Mouse (Mus musculus): ENCODE results near the gene Hmg20b. TPM values are rescaled to one million over a fixed set of nuclear protein-coding genes. Genes with fewer than 3 reads are reported as not detected.

Gene Hmg20b
- polyA plus RNA-seq, 1 experiment from 2014 or later = 86.5 TPM

GRCm38 (mm10) chr10:81349146-81349545 is 1.1 kb downstream of the Hmg20b start:
- Histone ChIP-seq H3K4me1 (ENCODE audit: control insufficient read depth, insufficient read depth, low read length) (peaks cover 31% of the 10 kb centered on the region), H3K4me3 (ENCODE audit: low read length) (peak overlapping the region; percentile 83)

DNA sequence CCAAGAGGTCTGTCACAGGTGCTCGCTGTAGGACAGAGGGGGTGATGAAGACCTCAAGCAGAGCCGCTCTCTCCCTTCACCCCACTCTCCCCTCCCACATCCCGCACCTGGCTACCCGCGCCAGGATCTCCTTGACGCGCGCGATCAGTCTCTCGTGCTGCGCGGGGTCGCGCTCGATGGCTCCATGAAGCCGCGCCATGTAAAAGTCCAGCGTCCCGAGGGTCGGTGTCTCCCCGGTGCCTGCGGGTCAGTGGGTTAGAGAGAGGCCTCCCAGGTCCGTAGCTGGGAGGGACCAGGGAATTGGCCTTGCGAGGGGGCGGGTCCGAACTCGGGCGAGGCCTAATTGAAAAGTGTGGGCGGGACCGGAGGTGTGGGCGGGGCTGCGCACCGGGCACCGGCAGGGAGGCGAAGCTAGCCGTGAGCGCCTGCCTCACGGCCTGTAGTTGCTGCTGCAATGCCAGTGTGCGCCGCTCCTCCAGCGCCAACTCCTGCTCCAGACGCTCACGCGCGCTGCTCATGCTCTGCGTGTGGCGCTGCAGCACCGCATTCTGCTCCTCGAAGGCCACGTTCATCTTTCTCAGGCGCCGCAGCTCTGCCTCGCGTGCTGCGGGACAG is 3.7 kb downstream of the Hmg20b start:
- H3K4me1 ChIP-seq (ENCODE audit: control insufficient read depth, insufficient read depth, low read length) = peaks cover 31% of the 10 kb centered on the region
- 0 out of 2 replicates have a peak overlapping the region, but pooled peaks have one; percentile 21 for H3K27ac ChIP-seq (ENCODE audit: low read length)
- peak overlapping the region; percentile 54 for H3K4me2 ChIP-seq (ENCODE audit: low read depth, low read length)
- peaks cover 18% of the 10 kb centered on the region for H3K27me3 ChIP-seq (ENCODE audit: control insufficient read depth, insufficient read depth, low read length)
- 21% methylated on average over 54 of the region's 55 CpGs for WGBS
- no peak for ATAC-seq (replicated peaks; ENCODE audit: extremely low read depth, insufficient read depth, low FRiP score)
- H3K4me3 ChIP-seq (ENCODE audit: low read length) = peak overlapping the region; percentile 13
- H3K9me3 ChIP-seq (replicated peaks; ENCODE audit: control insufficient read depth, low read length) = no peaks in the 10 kb centered on the region
- H3K9ac ChIP-seq (ENCODE audit: low read length) = peak overlapping the region; percentile 56
- H3K36me3 ChIP-seq (ENCODE audit: control insufficient read depth, insufficient read depth) = peaks cover 11% of the 10 kb centered on the region; the same call in 1 of the 2 replicates

More at GRCm38 (mm10) chr10:81349146-81349545, 1.1 kb downstream of the Hmg20b start:
- whole genome bisulfite sequencing = 9% methylated on average over 12 of the region's 12 CpGs
- peak overlapping the region; percentile 79 for H3K4me2 ChIP-seq (ENCODE audit: low read depth, low read length)
- peak overlapping the region; percentile 94 for H3K9ac ChIP-seq (ENCODE audit: low read length)
- no peaks in the 10 kb centered on the region for H3K9me3 ChIP-seq (replicated peaks; ENCODE audit: control insufficient read depth, low read length)
- H3K27me3 ChIP-seq (ENCODE audit: control insufficient read depth, insufficient read depth, low read length) = no peaks in the 10 kb centered on the region
- peaks cover 11% of the 10 kb centered on the region; the same call in 1 of the 2 replicates for H3K36me3 ChIP-seq (ENCODE audit: control insufficient read depth, insufficient read depth)
- no peak for ATAC-seq (replicated peaks; ENCODE audit: extremely low read depth, insufficient read depth, low FRiP score)
- H3K27ac ChIP-seq (ENCODE audit: low read length) = peak overlapping the region; percentile 89

GRCm38 (mm10) chr10:81345162-81345534 is 5.1 kb downstream of the Hmg20b start:
- Histone ChIP-seq H3K36me3 (ENCODE audit: control insufficient read depth, insufficient read depth) (peaks cover 11% of the 10 kb centered on the region; the same call in 1 of the 2 replicates), H3K4me1 (ENCODE audit: control insufficient read depth, insufficient read depth, low read length) (peaks cover 29% of the 10 kb centered on the region), H3K27ac (ENCODE audit: low read length) (no peak overlapping the region), H3K9ac (ENCODE audit: low read length) (no peak overlapping the region), H3K27me3 (ENCODE audit: control insufficient read depth, insufficient read depth, low read length) (peaks cover 18% of the 10 kb centered on the region), H3K4me2 (ENCODE audit: low read depth, low read length) (no peak overlapping the region), H3K9me3 (replicated peaks; ENCODE audit: control insufficient read depth, low read length) (no peaks in the 10 kb centered on the region), H3K4me3 (ENCODE audit: low read length) (no peak overlapping the region)
- ATAC-seq (replicated peaks; ENCODE audit: extremely low read depth, insufficient read depth, low FRiP score) = no peak
- WGBS = 77% methylated on average over 4 of the region's 4 CpGs

- H3K4me1 ChIP-seq (ENCODE audit: control insufficient read depth, insufficient read depth, low read length) = peaks cover 27% of the 10 kb centered on the region
Measured at GRCm38 (mm10) chr10:81344421-81345161, 5.7 kb downstream of the Hmg20b start.

DNA sequence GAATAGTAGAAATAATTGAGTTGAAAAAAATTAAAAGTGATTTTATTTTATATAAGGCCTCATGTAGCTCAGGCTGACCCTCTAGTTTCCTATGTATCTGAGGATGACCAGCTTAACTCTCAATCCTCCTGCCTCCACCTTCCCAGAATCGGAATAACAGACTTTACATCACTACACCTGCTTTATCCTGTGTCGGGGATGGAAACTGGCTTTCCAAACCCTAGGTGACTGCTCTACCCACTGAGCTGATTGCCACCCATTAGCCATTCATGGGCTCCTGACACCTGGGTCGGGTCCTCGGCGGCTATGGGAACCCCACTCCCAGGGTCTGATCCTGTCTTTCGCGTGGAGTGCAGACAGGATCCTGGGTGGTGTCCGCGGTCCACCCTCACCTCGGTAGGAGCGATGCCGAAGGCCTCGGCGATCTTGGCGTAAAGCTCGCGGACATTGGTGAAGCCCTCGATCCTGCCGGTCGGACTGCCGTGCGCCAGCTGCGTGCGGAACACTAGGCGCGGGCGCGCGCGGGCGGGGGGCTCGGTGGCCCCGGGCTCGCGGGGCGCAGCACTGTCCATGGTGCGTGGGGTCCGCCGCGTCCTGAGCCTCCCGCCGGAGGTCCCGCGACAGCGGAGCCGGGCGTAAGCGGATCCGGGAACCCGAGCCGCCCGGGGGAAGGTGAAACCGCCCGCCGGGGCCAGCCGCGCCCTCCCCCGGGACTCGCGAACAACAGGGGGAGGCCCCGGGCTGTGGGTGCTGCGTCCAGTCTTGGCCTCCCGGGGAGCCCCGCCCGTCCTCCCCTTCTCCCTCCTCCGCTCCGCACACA is 7.4 kb downstream of the Hmg20b start, which contains the start of gene Gipc3:
Gipc3 (minus strand) TSS at position 581 of the 820 bp plus-strand sequence.
- ATAC-seq (replicated peaks; ENCODE audit: extremely low read depth, insufficient read depth, low FRiP score) = no peak
- H3K36me3 ChIP-seq (ENCODE audit: control insufficient read depth, insufficient read depth) = peaks cover 7% of the 10 kb centered on the region; the same call in 1 of the 2 replicates
- 5% methylated on average over 59 of the region's 67 CpGs for whole genome bisulfite sequencing

More at GRCm38 (mm10) chr10:81344421-81345161, 5.7 kb downstream of the Hmg20b start:
- WGBS = 35% methylated on average over 8 of the region's 8 CpGs
- peaks cover 11% of the 10 kb centered on the region; the same call in 1 of the 2 replicates for H3K36me3 ChIP-seq (ENCODE audit: control insufficient read depth, insufficient read depth)
- H3K4me3 ChIP-seq (ENCODE audit: low read length) = no peak overlapping the region
- peaks cover 18% of the 10 kb centered on the region for H3K27me3 ChIP-seq (ENCODE audit: control insufficient read depth, insufficient read depth, low read length)
- no peak overlapping the region for H3K9ac ChIP-seq (ENCODE audit: low read length)
- H3K9me3 ChIP-seq (replicated peaks; ENCODE audit: control insufficient read depth, low read length) = no peaks in the 10 kb centered on the region
- no peak for ATAC-seq (replicated peaks; ENCODE audit: extremely low read depth, insufficient read depth, low FRiP score)
- H3K4me2 ChIP-seq (ENCODE audit: low read depth, low read length) = no peak overlapping the region
- H3K27ac ChIP-seq (ENCODE audit: low read length) = no peak overlapping the region

GRCm38 (mm10) chr10:81341333-81341949 is 8.8 kb downstream of the Hmg20b start:
- H3K4me2 ChIP-seq (ENCODE audit: low read depth, low read length) = no peak overlapping the region
- 31% methylated on average over 16 of the region's 16 CpGs for WGBS
- no peaks in the 10 kb centered on the region for H3K36me3 ChIP-seq (ENCODE audit: control insufficient read depth, insufficient read depth)
- no peak overlapping the region for H3K27ac ChIP-seq (ENCODE audit: low read length)
- H3K4me3 ChIP-seq (ENCODE audit: low read length) = no peak overlapping the region
- H3K9ac ChIP-seq (ENCODE audit: low read length) = no peak overlapping the region
- peaks cover 6% of the 10 kb centered on the region for H3K4me1 ChIP-seq (ENCODE audit: control insufficient read depth, insufficient read depth, low read length)
- H3K27me3 ChIP-seq (ENCODE audit: control insufficient read depth, insufficient read depth, low read length) = peaks cover 22% of the 10 kb centered on the region
- no peaks in the 10 kb centered on the region for H3K9me3 ChIP-seq (replicated peaks; ENCODE audit: control insufficient read depth, low read length)
- no peak for ATAC-seq (replicated peaks; ENCODE audit: extremely low read depth, insufficient read depth, low FRiP score)

More for the DNA sequence above, 7.4 kb downstream of the Hmg20b start, which contains the start of gene Gipc3:
- H3K4me3 ChIP-seq (ENCODE audit: low read length) = peak within 1 kb of the TSS; percentile 59
- H3K9ac ChIP-seq (ENCODE audit: low read length) = peak within 1 kb of the TSS; percentile 76
- H3K27ac ChIP-seq (ENCODE audit: low read length) = no peak within 1 kb of the TSS
- H3K27me3 ChIP-seq (ENCODE audit: control insufficient read depth, insufficient read depth, low read length) = peaks cover 18% of the 10 kb centered on the region
- peak within 1 kb of the TSS; percentile 89 for H3K4me2 ChIP-seq (ENCODE audit: low read depth, low read length)
- no peaks in the 10 kb centered on the region for H3K9me3 ChIP-seq (replicated peaks; ENCODE audit: control insufficient read depth, low read length)
- peaks cover 19% of the 10 kb centered on the region for H3K4me1 ChIP-seq (ENCODE audit: control insufficient read depth, insufficient read depth, low read length)

DNA sequence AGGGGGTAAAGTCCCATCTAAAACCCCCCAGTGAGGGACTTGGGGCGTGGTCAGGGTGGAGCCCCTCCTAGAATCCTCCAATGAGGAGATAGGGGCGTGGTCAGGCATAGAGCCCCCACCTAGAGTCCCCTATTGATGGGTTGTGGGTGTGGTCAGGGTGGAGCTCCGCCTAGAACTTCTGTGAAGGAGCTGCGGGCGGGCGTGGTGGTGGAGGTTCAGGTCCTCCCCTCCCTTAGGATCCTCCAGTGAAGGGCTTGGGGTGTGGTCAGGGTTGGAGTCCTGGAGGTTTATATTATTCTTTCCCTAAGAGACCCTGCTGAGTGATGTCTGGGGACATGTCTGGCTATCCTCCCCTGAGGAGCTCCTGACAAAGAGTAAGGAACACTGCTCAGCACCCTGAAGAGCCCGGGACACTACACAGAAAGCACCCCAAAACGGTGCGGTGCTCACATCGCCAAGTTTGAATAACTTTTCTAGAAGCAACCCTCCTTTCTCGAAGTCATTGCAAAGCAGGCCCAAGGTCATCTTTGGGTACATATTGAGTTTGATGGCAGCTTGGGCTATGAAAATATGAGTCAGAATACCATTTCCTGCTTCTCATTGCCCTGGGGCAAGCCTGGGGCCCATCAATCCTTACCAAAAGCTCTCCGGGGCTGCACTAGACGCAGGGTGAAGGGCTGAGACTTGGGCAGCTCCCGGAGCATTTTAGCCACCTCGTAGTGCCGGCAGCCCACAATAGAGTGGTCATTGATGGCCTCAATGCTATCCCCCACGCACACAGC is 9.5 kb downstream of the Hmg20b start:
- H3K27ac ChIP-seq (ENCODE audit: low read length) = no peak overlapping the region
- H3K9me3 ChIP-seq (replicated peaks; ENCODE audit: control insufficient read depth, low read length) = no peaks in the 10 kb centered on the region
- H3K9ac ChIP-seq (ENCODE audit: low read length) = no peak overlapping the region
- 46% methylated on average over 17 of the region's 17 CpGs for WGBS
- ATAC-seq (replicated peaks; ENCODE audit: extremely low read depth, insufficient read depth, low FRiP score) = no peak
- H3K4me2 ChIP-seq (ENCODE audit: low read depth, low read length) = no peak overlapping the region
- peaks cover 4% of the 10 kb centered on the region for H3K4me1 ChIP-seq (ENCODE audit: control insufficient read depth, insufficient read depth, low read length)
- H3K4me3 ChIP-seq (ENCODE audit: low read length) = no peak overlapping the region
- peaks cover 22% of the 10 kb centered on the region for H3K27me3 ChIP-seq (ENCODE audit: control insufficient read depth, insufficient read depth, low read length)
- no peaks in the 10 kb centered on the region for H3K36me3 ChIP-seq (ENCODE audit: control insufficient read depth, insufficient read depth)

DNA sequence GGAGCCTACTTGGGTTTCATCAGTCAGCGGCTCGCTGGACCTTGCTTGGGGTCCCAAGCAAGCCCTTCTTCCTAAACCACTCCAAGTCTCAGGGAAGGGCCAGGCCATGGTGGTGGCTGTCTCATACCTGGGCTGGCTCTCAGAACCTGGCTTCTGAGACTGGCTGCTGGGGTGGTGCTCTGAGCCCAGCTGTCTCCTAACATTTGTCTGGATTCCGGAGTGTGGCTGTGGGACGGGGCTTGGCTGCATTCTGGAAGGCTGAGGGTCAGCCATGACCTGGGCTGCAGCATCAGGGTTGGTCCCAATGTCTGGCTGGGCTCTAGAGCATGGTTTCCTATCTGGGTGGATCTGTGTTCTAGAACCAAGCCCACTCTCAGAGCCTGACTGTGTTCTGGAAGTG is 13.7 kb downstream of the Hmg20b start:
- H3K27ac ChIP-seq (ENCODE audit: low read length) = no peak overlapping the region; the same call in 1 of the 2 replicates
- H3K9ac ChIP-seq (ENCODE audit: low read length) = no peak overlapping the region

More for the DNA sequence above, 13.7 kb downstream of the Hmg20b start:
- Histone ChIP-seq H3K4me1 (ENCODE audit: control insufficient read depth, insufficient read depth, low read length) (peaks cover 4% of the 10 kb centered on the region), H3K27me3 (ENCODE audit: control insufficient read depth, insufficient read depth, low read length) (peaks cover 4% of the 10 kb centered on the region), H3K9me3 (replicated peaks; ENCODE audit: control insufficient read depth, low read length) (no peaks in the 10 kb centered on the region), H3K4me3 (ENCODE audit: low read length) (no peak overlapping the region), H3K36me3 (ENCODE audit: control insufficient read depth, insufficient read depth) (no peaks in the 10 kb centered on the region), H3K4me2 (ENCODE audit: low read depth, low read length) (no peak overlapping the region)
- 93% methylated on average over 4 of the region's 4 CpGs for WGBS
- no peak for ATAC-seq (replicated peaks; ENCODE audit: extremely low read depth, insufficient read depth, low FRiP score)
